Mouse (Mus musculus): ENCODE measurements around the gene Pxmp2. TPM values are rescaled to one million over a fixed set of nuclear protein-coding genes. Genes with fewer than 3 reads are reported as not detected.

The Pxmp2 gene
- polyA plus RNA-seq, 1 experiment from 2014 or later: 14.1 TPM

GRCm38 (mm10) chr5:110285156-110285555 is 830 bp downstream of the Pxmp2 start:
- WGBS: 7% methylated on average over 15 of the region's 15 CpGs
- H3K4me1 ChIP-seq (ENCODE audit: control insufficient read depth, insufficient read depth, low read length): peaks cover 6% of the 10 kb centered on the region
- peaks cover 11% of the 10 kb centered on the region for H3K36me3 ChIP-seq (ENCODE audit: control insufficient read depth, insufficient read depth, low read length)
- no peaks in the 10 kb centered on the region for H3K9me3 ChIP-seq (ENCODE audit: control insufficient read depth, low read length)
- no peak for ATAC-seq (ENCODE audit: low FRiP score, low TSS enrichment)
- peaks cover 9% of the 10 kb centered on the region; the same call in 1 of the 2 replicates for H3K27me3 ChIP-seq (ENCODE audit: control insufficient read depth, insufficient read depth, low read length)
- peak overlapping the region; percentile 82 for H3K4me2 ChIP-seq (replicated peaks; ENCODE audit: low read depth, low read length)
- H3K4me3 ChIP-seq (ENCODE audit: low read length): peak overlapping the region; percentile 77
- no peak overlapping the region for H3K27ac ChIP-seq (ENCODE audit: low read depth, low read length)
- peak overlapping the region; percentile 28; the same call in 1 of the 2 replicates for H3K9ac ChIP-seq (ENCODE audit: low read depth, low read length)

DNA sequence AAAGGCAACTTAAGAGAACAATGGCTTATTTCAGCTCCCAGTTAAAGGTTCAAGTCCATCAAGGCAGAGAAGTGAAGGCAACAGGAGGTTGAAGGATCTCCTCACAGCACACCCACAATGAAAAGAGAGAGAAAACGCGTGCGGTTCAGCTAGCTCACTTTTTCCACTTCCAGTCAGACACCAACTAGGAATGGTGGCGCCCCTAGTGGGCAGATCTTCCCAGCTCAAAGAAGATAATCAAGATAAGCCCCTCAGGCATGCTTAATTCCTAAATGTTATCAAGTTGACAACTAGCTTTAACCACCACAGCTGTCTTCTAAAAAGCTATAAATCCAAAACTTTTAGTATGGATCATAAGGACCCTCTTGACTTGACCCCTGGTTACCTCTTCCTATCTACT is 1.4 kb downstream of the Pxmp2 start:
- peak overlapping the region; percentile 82; the same call in 1 of the 2 replicates for H3K4me2 ChIP-seq (replicated peaks; ENCODE audit: low read depth, low read length)

DNA sequence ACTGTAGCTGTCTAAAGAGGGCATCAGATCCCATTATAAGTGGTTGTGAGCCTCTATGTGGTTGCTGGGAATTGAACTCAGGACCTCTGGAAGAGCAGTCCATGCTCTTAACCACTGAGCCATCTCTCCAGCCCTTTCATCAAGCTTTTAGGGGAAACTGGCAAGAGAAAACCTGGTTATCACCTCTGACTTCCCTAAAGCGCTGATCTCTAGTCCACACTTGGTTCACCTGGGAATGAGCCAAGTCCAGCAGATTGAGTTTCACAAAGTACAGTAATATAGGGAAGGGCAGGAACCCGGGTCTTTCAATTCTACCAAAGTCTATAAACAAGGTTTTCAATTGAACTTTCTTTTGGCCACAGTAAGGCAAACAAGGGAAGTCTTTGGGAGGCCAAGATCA is 4.0 kb downstream of the Pxmp2 start:
- Histone ChIP-seq H3K36me3 (ENCODE audit: control insufficient read depth, insufficient read depth, low read length) (no peaks in the 10 kb centered on the region), H3K27me3 (ENCODE audit: control insufficient read depth, insufficient read depth, low read length) (peaks cover 9% of the 10 kb centered on the region; the same call in 1 of the 2 replicates), H3K9ac (ENCODE audit: low read depth, low read length) (no peak overlapping the region), H3K27ac (ENCODE audit: low read depth, low read length) (no peak overlapping the region), H3K4me1 (ENCODE audit: control insufficient read depth, insufficient read depth, low read length) (no peaks in the 10 kb centered on the region), H3K4me2 (replicated peaks; ENCODE audit: low read depth, low read length) (no peak overlapping the region), H3K4me3 (ENCODE audit: low read length) (no peak overlapping the region), H3K9me3 (ENCODE audit: control insufficient read depth, low read length) (no peaks in the 10 kb centered on the region)
- 80% methylated on average over 2 of the region's 2 CpGs for WGBS
- ATAC-seq (ENCODE audit: low FRiP score, low TSS enrichment): no peak

More for the DNA sequence above, 1.4 kb downstream of the Pxmp2 start:
- H3K9me3 ChIP-seq (ENCODE audit: control insufficient read depth, low read length): no peaks in the 10 kb centered on the region
- H3K27me3 ChIP-seq (ENCODE audit: control insufficient read depth, insufficient read depth, low read length): peaks cover 9% of the 10 kb centered on the region; the same call in 1 of the 2 replicates
- no peak overlapping the region for H3K27ac ChIP-seq (ENCODE audit: low read depth, low read length)
- no peak for ATAC-seq (ENCODE audit: low FRiP score, low TSS enrichment)
- H3K4me3 ChIP-seq (ENCODE audit: low read length): peak overlapping the region; percentile 77; the same call in 1 of the 2 replicates
- H3K4me1 ChIP-seq (ENCODE audit: control insufficient read depth, insufficient read depth, low read length): peaks cover 6% of the 10 kb centered on the region
- H3K9ac ChIP-seq (ENCODE audit: low read depth, low read length): no peak overlapping the region
- peaks cover 5% of the 10 kb centered on the region for H3K36me3 ChIP-seq (ENCODE audit: control insufficient read depth, insufficient read depth, low read length)
- WGBS: 25% methylated on average over 4 of the region's 4 CpGs

DNA sequence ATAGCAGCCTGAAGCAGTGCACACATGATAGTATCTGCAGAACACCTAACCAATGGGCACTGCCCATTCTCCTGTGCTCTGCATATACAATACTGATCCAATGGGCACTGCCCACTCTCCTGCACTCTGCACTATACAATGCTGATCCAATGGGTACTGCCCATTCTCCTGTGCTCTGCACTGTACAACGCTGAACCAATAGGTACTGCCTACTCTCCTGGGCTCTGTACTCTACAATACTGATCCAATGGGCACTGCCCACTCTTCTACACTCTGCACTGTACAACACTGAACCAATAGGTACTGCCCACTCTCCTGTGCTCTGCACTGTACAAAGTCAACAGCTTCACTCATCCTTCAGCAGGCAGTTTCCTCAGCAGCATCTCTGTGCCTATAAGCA is 9.1 kb downstream of the Pxmp2 start:
- 86% methylated on average over 1 of the region's 1 CpGs for WGBS
- H3K36me3 ChIP-seq (ENCODE audit: control insufficient read depth, insufficient read depth, low read length): no peaks in the 10 kb centered on the region
- no peak overlapping the region for H3K4me3 ChIP-seq (ENCODE audit: low read length)
- H3K27me3 ChIP-seq (ENCODE audit: control insufficient read depth, insufficient read depth, low read length): no peaks in the 10 kb centered on the region
- no peaks in the 10 kb centered on the region for H3K9me3 ChIP-seq (ENCODE audit: control insufficient read depth, low read length)
- no peak for ATAC-seq (ENCODE audit: low FRiP score, low TSS enrichment)
- H3K4me2 ChIP-seq (replicated peaks; ENCODE audit: low read depth, low read length): no peak overlapping the region
- no peak overlapping the region for H3K27ac ChIP-seq (ENCODE audit: low read depth, low read length)
- no peaks in the 10 kb centered on the region for H3K4me1 ChIP-seq (ENCODE audit: control insufficient read depth, insufficient read depth, low read length)
- H3K9ac ChIP-seq (ENCODE audit: low read depth, low read length): no peak overlapping the region

GRCm38 (mm10) chr5:110276391-110276790 is 9.6 kb downstream of the Pxmp2 start:
- Histone ChIP-seq H3K27me3 (ENCODE audit: control insufficient read depth, insufficient read depth, low read length) (no peaks in the 10 kb centered on the region), H3K9ac (ENCODE audit: low read depth, low read length) (no peak overlapping the region), H3K9me3 (ENCODE audit: control insufficient read depth, low read length) (no peaks in the 10 kb centered on the region), H3K36me3 (ENCODE audit: control insufficient read depth, insufficient read depth, low read length) (no peaks in the 10 kb centered on the region), H3K4me2 (replicated peaks; ENCODE audit: low read depth, low read length) (no peak overlapping the region), H3K4me1 (ENCODE audit: control insufficient read depth, insufficient read depth, low read length) (no peaks in the 10 kb centered on the region), H3K27ac (ENCODE audit: low read depth, low read length) (no peak overlapping the region), H3K4me3 (ENCODE audit: low read length) (no peak overlapping the region)
- no peak for ATAC-seq (ENCODE audit: low FRiP score, low TSS enrichment)
- WGBS: 82% methylated on average over 2 of the region's 2 CpGs

- no peak for ATAC-seq (ENCODE audit: low FRiP score, low TSS enrichment)
- no peak overlapping the region for H3K4me3 ChIP-seq (ENCODE audit: low read length)
- no peaks in the 10 kb centered on the region for H3K36me3 ChIP-seq (ENCODE audit: control insufficient read depth, insufficient read depth, low read length)
- H3K4me1 ChIP-seq (ENCODE audit: control insufficient read depth, insufficient read depth, low read length): no peaks in the 10 kb centered on the region
- no peak overlapping the region for H3K4me2 ChIP-seq (replicated peaks; ENCODE audit: low read depth, low read length)
- WGBS: 64% methylated on average over 2 of the region's 2 CpGs
- no peaks in the 10 kb centered on the region for H3K27me3 ChIP-seq (ENCODE audit: control insufficient read depth, insufficient read depth, low read length)
- H3K9ac ChIP-seq (ENCODE audit: low read depth, low read length): no peak overlapping the region
- H3K9me3 ChIP-seq (ENCODE audit: control insufficient read depth, low read length): no peaks in the 10 kb centered on the region
- H3K27ac ChIP-seq (ENCODE audit: low read depth, low read length): no peak overlapping the region
Measured at GRCm38 (mm10) chr5:110274846-110275245, 11.1 kb downstream of the Pxmp2 start.

DNA sequence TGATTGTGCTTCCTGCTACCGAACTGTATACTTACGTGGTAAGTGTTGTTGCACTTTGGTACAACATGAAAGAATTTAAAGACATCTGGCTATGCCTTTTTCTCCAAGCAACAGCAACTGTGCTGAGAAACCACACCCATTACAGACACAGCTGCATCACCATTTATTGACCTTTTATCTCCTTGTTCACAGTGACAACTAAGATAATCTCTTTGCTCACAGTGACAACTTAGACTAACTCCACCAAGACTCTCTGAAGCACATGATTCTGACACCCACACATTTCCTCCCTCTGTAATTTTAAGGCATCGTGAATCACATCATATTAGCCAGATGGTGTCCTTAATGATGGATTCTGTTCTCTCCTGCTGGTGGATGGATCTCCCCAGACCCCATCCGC is 11.8 kb downstream of the Pxmp2 start:
- H3K4me3 ChIP-seq (ENCODE audit: low read length): no peak overlapping the region
- ATAC-seq (ENCODE audit: low FRiP score, low TSS enrichment): no peak
- H3K9me3 ChIP-seq (ENCODE audit: control insufficient read depth, low read length): no peaks in the 10 kb centered on the region
- no peaks in the 10 kb centered on the region for H3K36me3 ChIP-seq (ENCODE audit: control insufficient read depth, insufficient read depth, low read length)
- H3K27ac ChIP-seq (ENCODE audit: low read depth, low read length): no peak overlapping the region
- H3K4me2 ChIP-seq (replicated peaks; ENCODE audit: low read depth, low read length): no peak overlapping the region
- H3K27me3 ChIP-seq (ENCODE audit: control insufficient read depth, insufficient read depth, low read length): no peaks in the 10 kb centered on the region
- H3K4me1 ChIP-seq (ENCODE audit: control insufficient read depth, insufficient read depth, low read length): no peaks in the 10 kb centered on the region
- WGBS: 82% methylated on average over 4 of the region's 4 CpGs
- no peak overlapping the region for H3K9ac ChIP-seq (ENCODE audit: low read depth, low read length)

DNA sequence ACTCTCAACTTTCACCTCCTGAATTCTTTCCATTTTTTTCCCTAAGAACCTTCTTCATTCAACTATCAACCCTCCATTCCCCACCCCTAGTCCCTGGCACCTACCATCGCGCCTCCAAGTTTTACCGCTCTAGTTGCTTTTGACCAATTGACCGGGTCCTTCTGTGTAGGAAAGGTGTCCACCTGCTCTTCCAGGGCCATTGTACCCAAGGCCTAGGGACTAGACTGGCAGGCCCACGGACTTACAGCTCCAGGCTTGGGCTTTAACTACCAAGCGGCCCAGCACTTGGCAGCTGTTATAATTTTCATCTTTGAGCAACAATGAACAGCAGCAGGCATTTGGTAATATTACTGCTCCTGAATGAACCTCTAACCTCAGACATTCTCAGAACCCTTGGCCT is 15.7 kb downstream of the Pxmp2 start:
- H3K4me2 ChIP-seq (replicated peaks; ENCODE audit: low read depth, low read length): no peak overlapping the region
- H3K27ac ChIP-seq (ENCODE audit: low read depth, low read length): no peak overlapping the region
- H3K4me1 ChIP-seq (ENCODE audit: control insufficient read depth, insufficient read depth, low read length): peaks cover 5% of the 10 kb centered on the region
- H3K27me3 ChIP-seq (ENCODE audit: control insufficient read depth, insufficient read depth, low read length): no peaks in the 10 kb centered on the region
- no peaks in the 10 kb centered on the region for H3K9me3 ChIP-seq (ENCODE audit: control insufficient read depth, low read length)
- no peak overlapping the region for H3K9ac ChIP-seq (ENCODE audit: low read depth, low read length)
- H3K4me3 ChIP-seq (ENCODE audit: low read length): no peak overlapping the region
- ATAC-seq (ENCODE audit: low FRiP score, low TSS enrichment): peak; percentile 13; the same call in 1 of the 2 replicates
- H3K36me3 ChIP-seq (ENCODE audit: control insufficient read depth, insufficient read depth, low read length): peaks cover 22% of the 10 kb centered on the region
- WGBS: 93% methylated on average over 6 of the region's 6 CpGs

DNA sequence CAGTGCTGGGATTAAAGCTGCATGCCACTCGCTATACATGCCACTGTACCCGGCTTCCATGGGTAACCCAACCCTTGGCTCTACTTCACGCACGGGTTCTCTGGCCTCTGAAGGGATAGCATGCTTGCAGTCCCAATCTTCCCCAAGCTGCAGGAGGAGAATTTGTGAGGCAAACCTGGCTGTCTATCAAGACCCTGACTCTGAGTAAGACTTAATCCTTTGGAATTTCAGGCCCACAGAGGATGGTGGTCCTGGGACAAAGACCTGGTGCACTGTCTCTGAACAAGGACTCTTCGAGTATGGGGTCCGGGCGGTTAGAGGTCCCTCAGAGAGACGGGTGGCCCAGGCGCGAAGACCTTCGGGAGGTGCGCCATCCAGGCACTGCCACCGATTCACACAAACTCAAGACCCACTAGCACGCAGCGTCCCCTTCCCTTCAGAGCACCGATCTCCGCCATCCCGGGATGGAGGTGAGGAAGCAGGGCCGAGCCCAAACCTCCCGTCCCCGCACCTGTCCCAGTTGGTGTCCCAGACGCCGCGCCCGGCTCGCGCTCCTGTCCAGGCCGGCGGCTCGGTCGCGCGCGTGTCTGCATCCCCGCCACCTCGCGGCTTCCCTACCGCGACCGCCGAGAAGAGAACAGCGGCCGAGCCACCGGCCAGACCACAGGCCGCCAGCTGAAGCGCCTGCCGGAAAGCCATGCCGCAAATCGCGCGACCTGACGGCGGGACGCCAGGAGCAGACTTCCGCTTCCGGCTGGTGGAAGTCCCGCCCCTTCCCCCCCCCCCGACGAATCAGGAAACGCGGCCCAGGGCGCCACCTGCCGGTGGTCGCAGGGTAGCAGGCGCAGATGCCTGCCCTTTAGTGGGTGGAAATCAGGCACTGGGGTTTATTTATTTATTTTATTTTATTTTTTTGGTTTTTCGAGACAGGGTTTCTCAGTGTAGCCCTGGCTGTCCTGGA is 16.6 kb downstream of the Pxmp2 start, which contains the start of gene Pgam5:
Gene Pgam5 (minus strand): TSS at position 773 of the 961 bp plus-strand sequence.
- Histone ChIP-seq H3K9ac (ENCODE audit: low read depth, low read length) (peak within 1 kb of the TSS; percentile 90), H3K4me2 (replicated peaks; ENCODE audit: low read depth, low read length) (peak within 1 kb of the TSS; percentile 72), H3K36me3 (ENCODE audit: control insufficient read depth, insufficient read depth, low read length) (peaks cover 31% of the 10 kb centered on the region), H3K27me3 (ENCODE audit: control insufficient read depth, insufficient read depth, low read length) (no peaks in the 10 kb centered on the region), H3K27ac (ENCODE audit: low read depth, low read length) (peak within 1 kb of the TSS; percentile 39; the same call in 1 of the 2 replicates), H3K4me3 (ENCODE audit: low read length) (peak within 1 kb of the TSS; percentile 96), H3K9me3 (ENCODE audit: control insufficient read depth, low read length) (no peaks in the 10 kb centered on the region), H3K4me1 (ENCODE audit: control insufficient read depth, insufficient read depth, low read length) (peaks cover 5% of the 10 kb centered on the region)
- peak; percentile 86 for ATAC-seq (ENCODE audit: low FRiP score, low TSS enrichment)
- WGBS: under 1% methylated on average over 61 of the region's 66 CpGs
